Mouse (Mus musculus) adrenal gland, postnatal 25 days (tissue): ENCODE results near the gene Shroom3. TPM values are rescaled to one million over a fixed set of nuclear protein-coding genes. Genes with fewer than 3 reads are reported as not detected.

ENCODE experiments used
- DNase-seq: peaks from one replicate; pipeline ENCODE4 v3.0.0; 2021; ENCODE audit warnings: mixed read lengths
- total RNA-seq: library from RNA; stranded (reverse); gene quantifications from 2 replicates; pipeline ENCODE4 v1.2.3, GENCODE M21; 2021

Shroom3 gene
- total RNA-seq, 1 experiment from 2014 or later = 12.8 TPM

GRCm38 (mm10) chr5:92808503-92809415 lies 125.5 kb downstream of the Shroom3 start:
- peak; percentile 56 for DNase-seq

- no peak for DNase-seq
These were observed 126.1 kb downstream of the Shroom3 start for GRCm38 (mm10) chr5:92809416-92809750.

GRCm38 (mm10) chr5:92810922-92811533 lies 127.8 kb downstream of the Shroom3 start:
- DNase-seq = no peak

GRCm38 (mm10) chr5:92811761-92812160 lies 128.5 kb downstream of the Shroom3 start:
- DNase-seq = no peak

GRCm38 (mm10) chr5:92812936-92813335 lies 129.7 kb downstream of the Shroom3 start:
- DNase-seq = no peak

- no peak for DNase-seq
These were observed 130.3 kb downstream of the Shroom3 start for GRCm38 (mm10) chr5:92813562-92813961.

GRCm38 (mm10) chr5:92814621-92815020 lies 131.4 kb downstream of the Shroom3 start:
- DNase-seq = no peak

GRCm38 (mm10) chr5:92817122-92817822 lies 134.0 kb downstream of the Shroom3 start:
- DNase-seq = no peak

- DNase-seq = no peak
These were observed 138.1 kb downstream of the Shroom3 start for GRCm38 (mm10) chr5:92821370-92821769.

GRCm38 (mm10) chr5:92823495-92823894 lies 140.3 kb downstream of the Shroom3 start:
- DNase-seq = no peak

GRCm38 (mm10) chr5:92824304-92825009 lies 141.2 kb downstream of the Shroom3 start:
- DNase-seq = no peak

GRCm38 (mm10) chr5:92830391-92830790 lies 147.2 kb downstream of the Shroom3 start:
- DNase-seq = no peak

GRCm38 (mm10) chr5:92834513-92834912 lies 151.3 kb downstream of the Shroom3 start:
- DNase-seq = no peak

GRCm38 (mm10) chr5:92837311-92837710 lies 154.1 kb downstream of the Shroom3 start:
- DNase-seq = no peak

GRCm38 (mm10) chr5:92838351-92838784 lies 155.1 kb downstream of the Shroom3 start:
- no peak for DNase-seq

GRCm38 (mm10) chr5:92839314-92839713 lies 156.1 kb downstream of the Shroom3 start:
- DNase-seq = no peak

GRCm38 (mm10) chr5:92841474-92841873 lies 158.2 kb downstream of the Shroom3 start:
- DNase-seq = no peak

GRCm38 (mm10) chr5:92842417-92842816 lies 159.2 kb downstream of the Shroom3 start:
- DNase-seq = no peak

GRCm38 (mm10) chr5:92842881-92843280 lies 159.6 kb downstream of the Shroom3 start:
- DNase-seq = no peak

- no peak for DNase-seq
These were observed 160.9 kb downstream of the Shroom3 start for GRCm38 (mm10) chr5:92843850-92844785.

- no peak for DNase-seq
These were observed 166.5 kb downstream of the Shroom3 start for GRCm38 (mm10) chr5:92849743-92850142.
